Mouse (Mus musculus) adrenal gland, postnatal 4 days (tissue): ENCODE data around the gene Rsrc1. TPM values are rescaled to one million over a fixed set of nuclear protein-coding genes. Genes with fewer than 3 reads are reported as not detected.

Source experiments
- DNase-seq, 2 experiments: peaks; one replicate each; pipeline ENCODE4 v3.0.0; 2021 to 2022; ENCODE audit warnings: low spot score in 2 of 2, mixed read lengths in 2 of 2
- total RNA-seq, 2 experiments: library from RNA; stranded (reverse); gene quantifications; 2 replicates each; pipeline ENCODE4 v1.2.3; 2021

Gene Rsrc1
- total RNA-seq, 2 experiments from 2014 or later = 38.8 to 44.1 TPM

- DNase-seq = no peak
These were observed 286.3 kb downstream of the Rsrc1 start for GRCm38 (mm10) chr3:67267448-67267847.

DNA sequence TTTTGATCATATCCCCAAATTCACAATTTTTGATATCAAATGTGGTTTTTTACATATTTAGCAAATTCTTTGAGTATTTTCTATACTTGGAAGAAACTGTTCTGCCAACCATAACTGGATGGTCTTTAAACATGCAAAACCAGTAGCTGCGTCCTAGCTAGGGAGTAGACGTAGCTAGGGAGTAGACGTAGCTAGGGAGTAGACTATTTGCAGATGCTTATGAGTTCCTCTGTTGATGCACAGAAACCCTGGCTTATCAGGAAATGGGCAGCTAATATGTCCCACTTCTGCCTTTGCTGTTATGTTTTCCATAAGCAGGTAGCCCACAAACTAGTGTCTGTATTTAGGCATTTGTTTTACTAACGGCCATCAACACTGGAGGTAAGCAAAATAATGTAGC lies 298.6 kb downstream of the Rsrc1 start:
- no peak for DNase-seq

DNA sequence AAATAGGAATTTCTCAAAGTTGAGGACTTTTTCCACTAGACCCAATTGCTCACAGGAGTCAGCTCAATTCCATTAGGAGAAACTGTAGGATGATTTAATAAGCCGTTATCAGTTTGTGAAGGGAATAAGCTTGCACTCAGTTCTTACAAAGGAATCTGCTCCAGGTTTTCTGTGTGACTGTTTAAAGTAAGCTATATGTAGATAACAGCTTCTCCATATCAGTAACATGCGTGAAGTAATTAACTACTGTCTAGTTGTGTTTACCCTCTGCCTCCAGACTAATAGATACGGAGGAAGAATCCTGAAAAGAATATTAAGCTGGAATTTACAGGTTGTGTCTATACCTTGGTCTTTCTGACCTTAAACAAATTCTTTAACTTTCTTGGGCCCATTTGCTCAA lies 299.1 kb downstream of the Rsrc1 start:
- no peak for DNase-seq

DNA sequence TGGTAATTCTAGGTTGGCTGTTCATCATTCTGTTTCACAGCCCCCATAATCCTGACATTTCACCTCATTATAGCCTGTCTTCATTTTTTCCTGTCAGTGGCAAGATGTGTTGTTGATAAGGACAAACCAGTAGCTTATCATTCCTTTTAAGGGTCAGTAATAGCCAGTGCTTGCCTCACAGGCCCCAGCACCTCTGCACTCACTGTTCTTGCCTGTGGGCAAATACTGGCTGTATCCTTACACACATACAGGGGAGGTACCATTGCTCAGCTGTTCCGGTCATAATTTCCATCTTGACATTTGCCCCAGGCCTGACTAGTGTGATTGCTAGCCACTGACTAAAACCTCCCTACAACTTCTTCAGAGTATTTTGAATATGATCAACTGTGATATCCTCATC lies 302.8 kb downstream of the Rsrc1 start:
- DNase-seq = no peak

DNA sequence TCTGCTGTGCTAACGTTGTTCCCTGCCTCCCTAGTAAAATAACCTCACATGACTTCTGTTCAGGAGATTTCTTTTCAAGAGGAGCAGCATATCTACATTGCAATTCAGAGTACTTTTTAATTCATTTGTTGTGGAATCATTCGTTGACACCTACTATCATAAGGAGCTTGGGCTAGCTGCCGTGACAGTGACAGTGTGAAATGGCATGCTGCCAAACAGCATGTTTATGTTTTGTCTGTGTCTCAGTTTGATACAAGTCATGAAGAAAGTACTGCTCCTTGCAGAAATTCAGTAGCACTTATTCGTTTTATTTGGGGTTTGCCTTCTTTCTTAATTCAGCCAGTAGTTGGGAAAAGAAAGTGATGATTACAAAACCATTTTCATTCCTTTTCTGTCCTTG lies 303.7 kb downstream of the Rsrc1 start:
- no peak for DNase-seq

- DNase-seq = no peak
These were observed 307.5 kb downstream of the Rsrc1 start for GRCm38 (mm10) chr3:67288664-67289063.

- DNase-seq = no peak
These were observed 308.3 kb downstream of the Rsrc1 start for GRCm38 (mm10) chr3:67289482-67289881.

DNA sequence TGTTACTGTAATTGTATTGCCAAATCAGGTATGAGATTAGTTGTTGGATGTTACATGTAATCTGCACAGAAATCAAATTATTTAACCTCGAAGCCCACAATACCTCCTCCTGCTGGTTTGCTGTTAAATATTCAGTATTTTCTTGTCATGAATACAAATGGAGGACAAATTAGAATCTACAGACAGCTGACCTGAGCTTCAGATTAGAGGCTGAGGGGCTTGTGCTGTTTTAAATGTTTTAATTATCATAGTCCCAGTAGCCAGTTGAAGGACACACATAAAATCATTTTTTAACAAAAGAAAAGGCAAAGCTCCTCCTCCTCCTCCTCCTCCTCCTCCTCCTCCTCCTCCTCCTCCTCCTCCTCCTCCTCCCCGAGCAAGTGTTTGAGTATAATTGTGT lies 327.5 kb downstream of the Rsrc1 start:
- DNase-seq = no peak

GRCm38 (mm10) chr3:67309644-67310311 lies 328.6 kb downstream of the Rsrc1 start:
- no peak for DNase-seq

DNA sequence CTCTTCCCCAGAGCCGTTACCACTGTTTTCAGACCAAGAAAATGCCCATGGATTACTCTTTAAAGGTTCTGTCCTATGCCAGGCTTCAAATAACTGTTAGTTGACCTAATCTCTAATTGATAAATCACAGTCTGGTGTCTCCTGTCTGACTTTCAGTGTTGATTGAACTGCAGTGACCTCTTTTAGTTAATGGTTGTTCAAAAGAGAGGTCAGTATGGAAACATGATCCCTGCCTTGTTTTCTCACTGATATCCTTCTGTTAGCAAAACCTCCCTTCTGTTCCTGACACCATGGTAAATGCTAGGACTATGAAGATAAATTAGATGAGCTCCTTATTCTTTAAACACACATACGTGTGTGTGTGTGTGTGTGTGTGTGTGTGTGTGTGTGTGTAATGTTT lies 330.2 kb downstream of the Rsrc1 start:
- DNase-seq = no peak

- DNase-seq = no peak
These were observed 341.2 kb downstream of the Rsrc1 start for GRCm38 (mm10) chr3:67322422-67322821.

GRCm38 (mm10) chr3:67339558-67339957 lies 358.4 kb downstream of the Rsrc1 start:
- no peak for DNase-seq

DNA sequence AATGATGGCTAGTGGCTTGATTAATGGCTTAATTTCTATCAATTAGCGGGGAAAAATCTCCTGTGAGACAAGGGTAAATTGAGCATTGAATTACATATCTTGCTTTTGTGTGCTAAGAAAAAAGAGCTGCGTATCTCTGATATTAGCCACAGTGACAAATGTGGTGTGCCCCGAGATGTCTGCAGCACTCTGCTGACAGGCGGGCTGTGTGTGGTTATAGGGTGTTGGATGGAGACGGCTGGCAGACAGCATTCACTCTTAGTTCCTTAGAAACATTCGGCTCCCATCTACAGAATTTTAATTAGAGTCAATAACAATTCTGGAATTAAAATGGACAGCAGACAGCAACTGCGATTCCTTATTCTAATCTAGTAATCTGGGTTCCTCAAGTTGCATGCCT lies 359.7 kb downstream of the Rsrc1 start:
- no peak for DNase-seq

- no peak for DNase-seq
These were observed 361.9 kb downstream of the Rsrc1 start for GRCm38 (mm10) chr3:67343004-67343662.

DNA sequence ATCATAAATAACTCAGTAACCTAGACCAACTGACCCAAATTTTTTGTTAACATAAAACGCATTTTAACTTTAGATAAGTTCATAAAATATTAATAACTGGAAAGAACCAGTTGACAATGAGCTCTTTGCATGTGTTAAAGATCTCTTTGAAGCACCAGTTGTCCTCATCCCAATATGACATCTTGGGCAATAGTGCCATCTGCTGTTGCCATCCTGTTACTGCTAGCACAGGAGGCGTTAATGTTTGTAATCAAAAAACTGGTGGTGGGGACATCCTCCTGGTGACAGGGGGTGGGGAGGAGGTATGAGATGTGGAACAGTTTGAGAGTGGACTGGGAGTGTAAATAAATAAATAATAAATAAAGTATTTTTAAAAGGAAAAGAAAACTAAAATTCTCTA lies 363.4 kb downstream of the Rsrc1 start:
- DNase-seq = no peak

DNA sequence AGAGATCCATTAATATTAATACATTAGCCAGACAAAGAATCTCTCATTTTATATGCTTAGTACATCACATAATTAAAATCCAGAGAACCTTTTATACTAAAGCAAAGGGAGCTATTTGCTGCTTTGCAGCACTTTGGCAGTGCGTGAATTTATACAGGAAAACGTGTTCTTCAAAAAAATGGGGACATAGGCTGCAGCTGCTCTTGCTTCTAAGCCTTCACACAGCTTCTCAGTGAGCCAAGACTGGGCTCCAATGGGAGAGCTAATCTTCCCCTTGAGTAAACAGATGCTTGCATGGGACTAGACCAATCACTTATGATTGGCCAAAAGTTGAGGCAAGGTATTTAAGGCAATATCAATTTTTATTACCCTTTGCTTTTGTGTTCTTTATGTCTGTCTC lies 365.5 kb downstream of the Rsrc1 start:
- no peak for DNase-seq

GRCm38 (mm10) chr3:67351406-67352127 lies 370.4 kb downstream of the Rsrc1 start:
- no peak for DNase-seq

DNA sequence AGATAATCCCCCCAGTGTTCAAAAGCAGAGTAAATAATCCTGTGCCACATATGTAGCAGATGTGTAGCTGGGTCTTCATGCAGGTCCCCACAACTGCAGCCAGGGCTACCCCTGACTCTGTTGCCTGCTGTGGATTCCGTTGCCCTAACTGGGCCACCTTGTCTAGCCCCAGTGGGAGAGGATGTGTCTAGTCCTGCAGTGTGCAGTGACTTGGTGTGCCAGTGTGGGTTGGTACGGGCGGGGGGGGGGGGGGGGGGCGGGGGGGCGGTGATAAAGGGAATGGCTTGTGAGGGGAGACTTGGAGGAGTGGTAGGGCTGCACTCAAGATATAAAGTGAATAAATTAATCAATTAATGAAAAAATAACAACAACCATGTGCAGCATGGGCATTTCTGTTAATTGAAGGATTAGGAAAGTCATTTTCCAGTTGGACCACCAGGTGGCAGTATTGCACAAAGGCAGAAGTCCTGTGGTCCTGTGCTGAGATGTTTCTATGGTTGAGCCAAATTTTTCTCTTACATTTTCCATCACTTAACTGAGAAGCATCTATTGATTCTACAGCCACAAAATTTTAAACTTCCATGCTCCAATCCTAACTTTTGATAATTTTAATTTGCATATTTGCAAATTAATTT lies 371.1 kb downstream of the Rsrc1 start:
- DNase-seq = no peak

DNA sequence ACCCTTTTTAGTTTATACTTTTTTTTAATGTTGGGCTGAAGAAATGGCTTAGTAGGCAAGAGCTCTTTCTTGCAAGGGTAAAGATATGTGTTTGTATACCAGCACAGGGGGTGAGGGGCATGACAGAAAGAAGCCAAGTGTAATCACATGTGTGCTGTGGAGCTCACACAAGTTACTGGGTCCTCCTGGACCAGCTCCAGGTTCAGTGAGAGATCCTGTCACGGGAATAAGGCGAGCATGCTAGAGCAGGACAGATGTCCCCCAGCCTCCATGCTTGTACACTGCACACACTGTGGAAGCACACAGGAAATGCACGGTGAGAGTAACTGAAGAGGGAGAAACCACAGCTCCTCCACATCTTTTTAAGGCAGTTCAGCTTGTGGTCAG lies 371.6 kb downstream of the Rsrc1 start:
- DNase-seq = no peak

DNA sequence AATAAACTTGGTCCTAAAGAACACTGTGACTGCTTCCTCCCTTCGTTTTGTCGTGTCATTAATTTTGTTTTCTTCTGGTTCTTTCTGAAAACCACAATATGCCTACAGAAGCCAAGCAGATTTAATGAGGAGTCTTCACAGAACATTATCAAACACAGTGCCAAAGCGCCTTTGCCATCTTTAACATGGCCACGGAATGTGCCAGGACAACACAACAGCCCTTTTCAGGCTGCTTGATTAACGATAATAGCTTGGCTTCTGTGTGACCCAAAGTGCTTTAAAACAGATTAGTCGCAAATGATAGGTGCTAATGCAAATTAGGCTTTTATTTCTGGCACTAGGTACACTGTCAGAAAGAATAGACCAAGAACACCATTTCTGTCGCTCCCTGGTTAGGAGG lies 377.2 kb downstream of the Rsrc1 start:
- DNase-seq = no peak

- DNase-seq = no peak
These were observed 385.1 kb downstream of the Rsrc1 start for GRCm38 (mm10) chr3:67366087-67366892.
